Mouse (Mus musculus) frontal cortex, adult (tissue): ENCODE measurements around the gene Slc27a3.

Experiments used
- ATAC-seq: cut with Nextera tagmentation; 2 replicates; pipeline ENCODE4 v1.9.2; 2017; ENCODE audit warnings: mild to moderate bottlenecking, moderate library complexity, mixed read lengths; ENCODE audit not compliant: low TSS enrichment

The Slc27a3 gene

DNA sequence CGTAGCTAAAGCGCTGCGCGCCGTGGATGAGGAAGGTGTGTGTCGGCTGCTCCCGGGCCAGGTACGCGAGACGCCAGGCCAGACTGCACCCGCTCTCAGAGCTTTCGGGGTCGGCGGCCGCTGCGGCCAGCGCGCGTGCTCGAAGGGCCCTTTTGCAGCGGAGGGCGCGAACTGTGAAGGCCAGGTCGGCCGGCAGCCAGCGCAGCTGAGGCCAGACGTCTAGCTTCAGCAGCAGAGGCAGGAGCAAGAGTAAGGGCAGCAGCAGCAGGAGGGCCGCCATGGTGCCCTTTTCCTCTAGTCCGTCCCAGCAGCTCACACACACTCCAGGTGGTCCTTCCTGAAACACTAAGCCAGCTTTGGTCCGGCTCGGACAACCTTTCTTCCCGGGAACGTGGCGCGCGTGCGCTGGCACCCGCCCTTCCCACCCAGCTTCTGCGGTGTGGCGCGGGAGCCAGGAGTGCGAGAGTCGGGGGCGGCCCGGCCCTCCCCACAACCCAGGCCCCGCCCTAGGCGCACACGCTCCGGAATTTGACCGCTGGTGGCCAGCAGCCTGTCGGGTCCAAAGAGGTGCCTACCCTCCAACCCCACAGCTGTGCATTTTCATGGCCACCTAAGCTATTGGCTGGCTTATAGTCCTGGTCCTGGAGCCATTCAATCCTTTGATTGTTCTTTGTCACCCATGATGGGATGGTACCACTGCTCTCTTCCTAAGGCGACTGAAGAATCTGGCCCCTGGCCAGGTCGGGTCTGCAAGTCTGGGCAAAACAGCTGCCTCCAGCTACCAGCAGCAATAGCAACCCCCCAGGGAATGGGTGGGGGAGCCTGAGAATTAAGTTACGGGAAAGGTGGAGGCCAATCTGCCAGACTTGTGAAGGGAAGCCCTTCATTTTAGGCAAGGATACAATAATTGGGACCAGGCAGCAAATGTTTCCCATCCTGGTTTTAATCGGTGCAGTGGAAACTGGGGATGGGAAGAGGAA, at the start of gene Slc27a3:
Slc27a3 (minus strand) TSS at position 428 of the 980 bp plus-strand sequence.
- ATAC-seq = peak; percentile 31

DNA sequence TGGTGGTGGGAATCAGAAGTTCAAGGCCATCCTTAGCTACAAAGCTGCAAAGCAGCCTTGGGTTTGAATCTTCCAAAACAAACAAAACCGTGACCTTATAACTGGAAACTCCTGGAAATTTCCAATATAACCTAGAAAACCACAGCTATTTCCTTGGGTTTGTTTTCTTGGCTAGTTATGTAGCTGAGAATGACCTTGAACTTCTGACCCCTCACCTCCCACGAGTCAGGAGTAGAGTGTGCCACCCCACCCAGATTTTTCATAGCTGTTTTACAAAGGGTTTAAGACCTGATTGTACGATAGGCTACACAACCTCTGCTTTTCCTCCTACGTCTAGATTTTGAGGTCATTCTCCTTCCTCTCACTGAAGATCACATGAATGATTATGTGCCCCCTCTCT, 47.4 kb upstream of the Slc27a3 start:
- no peak for ATAC-seq

DNA sequence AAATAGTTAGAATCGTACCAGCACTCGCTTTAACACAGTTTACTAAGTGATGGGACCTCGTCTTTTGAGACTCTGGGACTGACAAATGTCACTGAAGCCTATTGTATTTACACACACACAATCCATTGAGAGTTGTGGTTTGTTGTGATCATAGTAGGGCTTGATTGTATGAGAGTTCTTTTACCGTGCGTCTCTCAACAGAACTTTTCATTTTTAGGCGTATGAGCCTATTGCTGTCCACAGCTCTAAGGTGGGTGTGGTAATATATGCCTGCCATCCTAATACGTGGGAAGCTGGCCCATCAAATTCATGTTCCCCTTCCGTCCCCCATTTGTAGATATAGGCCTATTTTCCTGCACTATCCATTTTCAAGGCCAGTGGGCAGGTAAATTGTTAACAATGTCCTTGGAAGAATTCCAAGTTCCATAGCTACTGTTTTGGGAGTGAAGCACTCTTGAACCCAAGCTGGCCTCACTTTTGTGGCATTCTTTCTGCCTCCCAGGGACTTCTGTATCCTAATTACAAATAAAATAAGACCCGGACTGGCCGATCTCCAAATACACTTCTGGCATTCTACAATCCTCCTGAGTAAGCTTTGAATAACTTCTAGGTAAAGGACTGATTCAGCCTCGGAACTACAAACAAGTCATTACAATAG, 44.5 kb upstream of the Slc27a3 start:
- ATAC-seq = no peak

DNA sequence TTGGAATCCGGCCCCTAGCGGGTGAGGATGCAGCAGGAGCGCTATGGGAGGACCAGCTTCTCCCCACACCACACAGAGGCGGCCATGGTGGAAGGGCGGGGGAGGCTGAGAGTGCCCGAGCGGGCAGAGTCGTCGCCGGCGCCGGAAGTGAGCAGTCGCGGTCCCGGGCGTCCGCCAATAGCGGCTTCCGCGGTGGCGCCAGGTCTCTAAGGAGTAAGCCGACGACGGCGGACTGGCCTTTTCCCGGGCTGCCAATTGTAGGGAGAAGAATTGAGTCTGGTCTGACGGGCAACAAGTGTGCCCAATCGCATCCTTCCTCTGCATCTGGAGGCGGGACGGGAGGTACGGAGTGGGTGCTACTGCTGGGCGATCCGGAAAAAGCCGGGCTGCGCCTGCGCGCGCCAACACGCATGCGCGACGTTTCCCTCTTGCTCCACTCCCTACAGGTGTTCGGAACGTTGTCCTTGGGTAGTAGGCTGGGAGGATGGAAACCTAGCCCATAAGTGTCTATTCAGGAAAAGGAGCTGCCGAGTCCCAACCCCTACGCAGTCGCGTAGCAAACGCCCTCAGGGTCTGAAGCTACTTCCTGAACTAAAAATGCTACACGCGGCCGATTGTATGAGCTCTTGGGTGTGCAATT, 43.8 kb upstream of the Slc27a3 start, which contains the start of gene Ints3:
Ints3 (minus strand) TSS at position 242 of the 640 bp plus-strand sequence.
- peak; percentile 96 for ATAC-seq

DNA sequence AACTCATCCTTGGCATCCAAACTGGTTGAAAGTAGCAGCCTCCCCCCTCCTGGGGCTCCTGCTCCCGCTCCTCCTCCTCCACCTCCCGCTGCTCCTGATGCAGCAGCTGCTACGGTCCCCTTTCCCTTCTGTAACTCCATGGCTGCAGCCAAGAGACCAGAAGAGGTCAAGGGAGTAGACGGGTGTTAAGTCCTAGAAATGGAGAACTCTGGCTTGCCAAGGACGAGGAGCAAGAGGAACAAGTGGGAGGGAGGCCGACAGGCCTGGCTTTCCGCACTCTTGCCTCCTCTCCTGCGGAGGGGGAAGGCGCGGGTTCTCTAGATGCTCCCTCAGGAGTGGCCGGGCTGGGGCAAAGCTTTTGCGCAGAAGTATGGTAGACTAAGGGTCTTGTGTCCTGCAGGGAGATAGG, 43.1 kb upstream of the Slc27a3 start:
- peak; percentile 44 for ATAC-seq

DNA sequence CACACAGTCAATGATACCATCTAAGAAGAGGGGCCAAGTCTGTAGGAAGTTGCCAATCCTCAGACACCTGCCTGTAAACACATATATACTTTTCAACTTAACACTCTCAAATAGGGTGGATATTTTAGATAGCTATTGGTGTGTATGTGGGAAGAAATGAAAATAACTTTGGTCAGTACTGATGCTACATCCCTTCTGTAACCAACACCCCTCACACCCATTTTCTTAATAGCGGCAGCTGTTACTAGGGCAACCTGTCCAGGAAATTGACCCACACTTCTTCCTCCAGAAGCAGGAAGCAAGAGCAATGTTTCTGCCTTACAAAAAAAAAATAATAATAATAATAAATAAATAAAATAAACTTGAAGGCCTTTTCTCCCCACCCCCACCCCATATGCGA, 42.6 kb upstream of the Slc27a3 start:
- no peak for ATAC-seq

DNA sequence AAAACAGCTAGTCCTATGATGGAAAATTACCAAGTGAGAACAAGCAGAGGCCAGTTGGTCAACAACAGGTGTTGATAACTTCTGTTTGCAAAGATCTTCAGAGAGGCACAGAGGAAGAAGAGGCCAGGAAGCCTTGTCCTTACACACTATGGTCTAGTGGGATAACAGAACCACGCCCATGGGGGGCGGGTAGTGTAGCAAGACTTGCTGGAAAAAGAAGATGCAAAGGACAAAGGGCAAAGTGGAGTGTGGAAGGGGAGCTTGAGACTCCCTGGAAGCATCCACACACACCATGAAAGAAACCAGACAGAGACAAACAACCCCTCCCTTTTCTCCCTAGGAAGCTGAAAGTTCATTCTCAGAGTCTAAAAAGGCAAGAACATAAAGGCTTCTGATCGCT, 39.8 kb upstream of the Slc27a3 start:
- ATAC-seq = no peak

DNA sequence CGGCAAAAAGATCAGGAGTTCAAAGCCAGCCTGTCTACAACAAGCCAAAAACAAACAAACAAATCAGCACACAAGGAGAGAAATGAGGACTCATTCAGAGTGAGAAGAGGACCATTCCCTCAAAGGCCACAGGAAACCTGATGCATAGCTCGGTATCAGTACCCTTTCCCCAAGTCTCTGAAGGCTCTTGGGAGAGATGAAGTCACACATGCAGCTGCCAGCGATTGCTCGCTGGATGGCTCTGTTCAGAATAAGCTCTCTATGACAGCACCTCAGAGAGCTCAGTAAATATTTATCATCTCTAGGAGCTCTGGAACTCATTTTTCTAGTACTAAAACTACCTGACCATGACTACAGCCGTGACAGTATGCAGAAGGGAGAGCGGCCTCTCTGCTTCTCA, 38.4 kb upstream of the Slc27a3 start:
- ATAC-seq = no peak

DNA sequence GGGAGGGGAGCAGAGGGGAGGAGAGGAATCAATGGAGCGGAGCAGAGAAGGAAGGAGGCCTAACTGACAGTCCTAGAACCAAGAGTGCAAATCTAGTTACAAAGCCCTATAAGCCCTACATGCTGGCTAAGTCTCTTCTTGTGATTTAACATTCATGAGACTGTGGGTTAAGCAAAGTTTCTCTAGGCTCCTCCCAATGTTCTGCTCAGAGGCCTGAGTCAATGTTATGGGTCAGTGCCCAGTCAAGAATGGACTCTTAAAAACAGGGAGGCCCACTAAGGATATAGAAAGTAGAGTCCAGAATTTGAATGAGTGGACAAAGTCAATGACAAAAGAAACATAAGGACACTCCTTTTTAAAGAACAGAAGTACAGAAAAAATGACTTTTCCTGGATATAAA, 37.8 kb upstream of the Slc27a3 start:
- ATAC-seq = no peak

DNA sequence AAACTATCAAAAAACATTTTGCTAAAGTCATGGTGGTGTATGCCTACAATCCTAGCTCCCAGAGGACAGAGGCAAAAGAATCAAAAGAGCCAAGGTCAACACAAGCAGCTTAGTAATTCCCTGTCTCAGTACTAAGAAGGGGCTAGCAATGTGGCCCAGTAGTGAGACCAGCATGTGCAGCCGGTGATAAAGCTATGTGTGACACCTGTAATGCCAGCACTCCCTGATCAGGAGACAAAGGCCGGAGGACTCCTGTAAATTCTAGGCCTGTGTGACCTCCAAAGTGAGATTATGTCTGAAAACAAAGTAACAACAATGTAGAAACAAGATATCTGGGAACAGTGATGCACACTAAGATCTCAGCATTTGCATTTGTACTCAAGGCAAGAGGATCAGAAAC, 35.8 kb upstream of the Slc27a3 start:
- ATAC-seq = no peak

DNA sequence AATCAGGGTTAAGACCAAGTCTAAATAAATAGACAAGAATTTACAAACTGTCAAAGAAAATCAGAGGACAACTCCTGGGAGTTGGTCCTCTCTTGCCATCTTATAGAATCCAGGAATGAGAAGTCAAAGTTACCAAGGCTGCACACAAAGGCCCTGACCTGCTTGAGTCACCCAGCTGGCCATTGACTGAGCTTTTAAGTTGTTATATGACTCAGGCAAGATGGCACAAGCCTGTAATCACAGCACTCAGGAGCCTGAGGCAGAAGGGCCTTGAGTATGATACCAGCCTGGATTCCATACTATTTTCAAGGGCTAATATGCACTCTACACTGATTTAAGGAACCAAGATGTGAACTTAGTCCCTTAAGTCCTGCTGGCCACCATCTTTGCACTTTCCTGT, 33.8 kb upstream of the Slc27a3 start:
- no peak for ATAC-seq

DNA sequence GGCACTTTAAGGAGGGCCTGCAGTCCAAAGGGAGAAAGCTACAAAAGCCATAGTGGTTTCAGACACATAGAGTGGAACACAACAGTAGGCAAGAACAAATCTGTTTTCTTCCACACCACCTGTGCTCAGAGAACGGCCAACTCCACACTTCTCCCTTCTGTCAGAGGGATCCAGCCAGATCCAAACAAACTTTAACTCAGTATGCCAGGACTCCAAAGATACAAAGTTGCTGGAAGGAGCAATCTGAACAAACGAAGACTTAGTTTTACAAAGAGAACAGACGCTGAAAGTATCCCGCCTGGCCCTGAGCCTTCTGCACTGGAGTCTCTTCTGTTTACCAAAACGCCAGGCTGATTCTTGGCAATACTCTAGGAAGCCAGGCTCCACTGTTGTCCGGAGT, 31.0 kb upstream of the Slc27a3 start:
- ATAC-seq = no peak

DNA sequence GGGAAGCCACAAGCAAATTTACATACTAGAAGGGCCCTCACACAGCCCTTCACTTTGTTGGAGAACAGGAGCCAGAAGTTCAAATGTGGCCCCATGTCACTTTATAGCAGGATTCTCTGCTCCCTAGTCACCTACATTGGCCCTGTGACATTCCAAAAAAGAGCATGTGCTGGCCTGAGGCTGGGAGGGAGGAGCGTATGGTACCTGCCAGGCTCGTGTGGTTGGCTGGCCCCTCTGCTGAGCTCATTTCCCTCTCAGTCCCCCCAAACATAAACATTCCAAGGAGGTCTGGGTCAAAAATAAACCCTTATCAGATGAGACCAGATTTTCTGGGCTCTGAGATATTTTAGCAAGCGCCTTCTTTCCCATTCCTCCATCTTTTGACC, 23.3 kb upstream of the Slc27a3 start:
- ATAC-seq = no peak; the same call in 1 of the 2 replicates

DNA sequence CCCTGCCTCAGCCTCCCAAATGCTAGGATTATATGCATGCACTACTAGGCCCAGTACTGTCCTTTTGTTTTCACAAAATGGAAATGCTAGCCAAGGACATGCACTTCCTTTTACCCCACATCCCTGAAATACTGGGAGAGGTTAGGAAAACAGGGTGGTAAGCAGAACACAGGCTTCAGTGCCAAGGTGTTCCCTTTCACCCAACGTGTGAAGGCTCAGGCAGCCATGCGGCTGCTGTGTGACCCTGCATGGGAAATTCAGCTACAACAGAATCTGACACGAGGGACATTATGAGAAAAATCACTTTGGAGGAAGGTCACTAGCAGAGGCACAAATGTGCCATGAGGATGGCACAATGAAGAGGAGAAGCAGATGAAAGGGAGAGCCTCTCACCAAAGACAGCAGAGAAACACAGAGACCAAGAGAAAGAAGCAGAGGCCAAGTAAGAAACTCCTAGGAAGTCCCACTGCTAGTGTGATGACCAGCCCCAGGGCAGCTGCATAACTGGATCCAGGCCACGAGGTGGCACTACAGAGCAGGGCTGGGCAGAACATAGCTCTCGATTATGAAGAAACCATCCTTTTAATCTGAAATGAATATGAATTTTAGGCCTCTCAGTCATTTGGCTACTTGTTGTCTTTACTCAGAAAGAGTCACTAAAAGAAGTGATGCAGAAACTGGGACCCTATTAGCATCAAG, 22.7 kb upstream of the Slc27a3 start:
- peak; percentile 73 for ATAC-seq

DNA sequence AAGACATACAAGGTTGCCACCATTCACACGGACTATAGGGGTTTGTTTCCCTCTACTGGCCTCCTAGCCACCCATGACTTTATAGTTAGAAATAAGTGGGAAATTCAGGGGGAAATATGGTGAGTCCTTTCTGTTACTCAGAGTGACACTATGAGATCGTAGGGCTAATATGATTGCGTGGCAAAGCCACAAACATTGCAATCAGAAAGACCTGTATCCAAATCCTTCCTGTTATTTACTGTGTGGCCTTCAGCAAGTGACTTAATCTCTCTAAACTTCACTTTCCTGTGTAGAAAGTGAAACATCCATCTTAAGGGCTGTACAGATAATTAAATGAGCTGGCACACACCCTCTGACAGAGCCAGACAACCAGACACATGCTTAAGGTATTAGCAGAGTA, 19.0 kb upstream of the Slc27a3 start:
- ATAC-seq = no peak

DNA sequence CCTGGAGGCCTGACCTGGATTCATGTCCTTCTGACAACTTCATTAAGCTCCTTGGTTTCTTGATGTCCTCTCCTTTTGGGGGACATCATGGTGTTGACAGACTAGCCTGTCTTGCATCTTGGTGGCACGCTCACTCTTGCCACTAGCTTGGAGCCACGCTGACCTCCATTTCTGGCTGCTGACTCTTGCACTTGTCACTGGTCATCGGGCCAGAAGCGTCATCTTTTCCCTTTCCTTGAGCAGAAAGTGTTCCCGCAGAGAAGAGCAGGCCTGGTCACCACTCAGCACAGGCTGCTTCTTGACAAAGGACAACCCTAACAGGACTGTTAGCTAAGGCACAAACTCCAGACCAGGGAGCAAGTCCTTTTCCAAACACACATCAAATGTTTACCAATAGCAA, 16.7 kb upstream of the Slc27a3 start:
- no peak for ATAC-seq

DNA sequence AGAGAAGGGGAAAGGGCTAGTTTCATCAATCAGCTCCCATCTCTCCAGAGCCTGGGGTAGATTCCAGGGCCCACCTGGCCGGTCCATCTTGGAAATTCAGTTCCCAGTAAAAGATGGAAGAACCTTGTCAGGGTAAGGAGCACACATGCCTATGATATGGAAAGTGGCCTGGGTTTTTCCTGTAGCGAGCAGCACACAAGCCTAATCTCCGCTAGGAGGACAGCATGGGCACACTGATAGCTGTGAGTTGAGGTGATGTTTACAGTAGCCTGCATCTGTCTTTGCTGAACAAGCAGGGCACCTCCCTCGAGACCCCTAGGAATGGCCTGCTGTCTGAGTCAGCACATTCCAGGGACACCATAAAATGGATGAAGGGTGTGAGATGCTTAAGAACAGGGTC, 14.9 kb upstream of the Slc27a3 start:
- ATAC-seq = no peak

DNA sequence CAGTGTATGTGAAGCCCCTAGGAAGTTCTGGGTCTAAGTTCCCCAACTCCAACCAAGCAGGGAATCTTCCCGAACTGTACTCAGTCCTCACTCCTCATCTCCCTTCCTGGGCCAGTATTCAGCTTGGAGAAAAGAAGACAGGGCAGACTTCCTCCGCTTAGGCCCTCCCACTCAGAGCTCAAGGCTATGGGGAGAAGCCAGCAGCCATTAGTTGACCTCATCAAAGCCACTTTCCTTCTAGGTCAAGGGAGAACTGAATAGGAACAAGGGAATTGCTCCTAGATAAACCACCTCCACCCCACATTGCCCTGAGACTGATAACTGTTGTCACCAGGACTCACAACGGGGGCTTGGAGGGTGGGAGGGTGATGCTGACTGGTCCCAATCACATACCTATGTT, 14.4 kb upstream of the Slc27a3 start:
- ATAC-seq = no peak

DNA sequence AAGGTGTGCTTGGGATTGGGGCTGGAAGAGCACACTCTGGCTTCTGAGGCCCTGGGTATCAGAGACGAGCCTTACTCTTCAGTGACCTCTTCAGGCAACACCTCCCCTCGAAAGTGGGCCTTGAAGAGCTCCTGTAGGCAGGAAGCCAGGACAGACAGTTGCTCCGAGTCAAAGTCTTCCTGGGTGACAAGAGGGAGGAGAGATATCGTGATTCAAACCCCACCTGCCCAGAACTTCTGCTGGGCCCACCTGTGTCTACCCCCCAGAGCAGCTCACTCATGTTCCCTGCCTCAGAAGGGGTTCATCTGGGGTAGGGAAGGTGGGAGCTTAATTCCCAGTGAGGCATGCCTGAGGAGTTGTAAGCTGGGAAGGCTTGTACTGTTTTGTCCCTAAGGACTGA, 11.3 kb upstream of the Slc27a3 start:
- no peak for ATAC-seq

DNA sequence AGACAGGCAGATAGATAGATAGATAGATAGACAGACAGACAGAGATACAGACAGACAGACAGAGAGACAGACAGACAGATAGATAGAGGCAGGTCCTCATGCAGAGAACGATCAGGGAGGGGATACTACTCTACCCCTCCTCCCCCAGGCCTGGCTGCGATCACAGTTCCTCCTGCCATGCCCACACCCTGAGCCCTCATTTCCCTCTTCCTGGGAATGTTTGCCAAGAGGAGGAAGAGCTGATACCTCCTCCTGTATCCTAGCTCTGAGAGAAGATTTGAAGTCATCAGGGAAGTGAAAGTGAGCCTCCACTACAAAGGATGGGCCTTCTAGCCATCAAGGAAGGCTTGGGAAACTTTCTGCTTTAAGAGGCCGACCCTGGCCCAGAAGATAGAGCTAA, 5.9 kb upstream of the Slc27a3 start:
- no peak for ATAC-seq

DNA sequence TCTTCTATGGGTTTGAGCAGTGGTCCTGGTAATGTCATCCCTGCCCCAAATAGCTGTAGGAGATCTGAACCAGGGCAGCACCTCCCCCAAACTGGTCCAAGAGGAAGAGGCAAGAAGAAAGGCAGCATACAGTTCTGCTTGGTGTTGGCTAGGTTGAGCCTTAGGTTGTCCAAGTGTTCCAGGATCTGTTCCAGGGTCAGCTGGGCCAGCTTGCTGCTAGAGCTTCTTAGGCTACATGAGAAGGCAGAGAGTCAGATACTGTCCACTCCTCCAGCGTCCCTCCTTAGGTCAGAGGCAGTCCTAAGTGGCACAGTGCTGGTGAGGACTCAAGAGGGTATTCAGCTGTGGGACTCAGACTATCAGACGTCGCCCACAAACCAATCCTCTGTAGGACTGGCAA, 2.9 kb upstream of the Slc27a3 start:
- ATAC-seq = no peak

DNA sequence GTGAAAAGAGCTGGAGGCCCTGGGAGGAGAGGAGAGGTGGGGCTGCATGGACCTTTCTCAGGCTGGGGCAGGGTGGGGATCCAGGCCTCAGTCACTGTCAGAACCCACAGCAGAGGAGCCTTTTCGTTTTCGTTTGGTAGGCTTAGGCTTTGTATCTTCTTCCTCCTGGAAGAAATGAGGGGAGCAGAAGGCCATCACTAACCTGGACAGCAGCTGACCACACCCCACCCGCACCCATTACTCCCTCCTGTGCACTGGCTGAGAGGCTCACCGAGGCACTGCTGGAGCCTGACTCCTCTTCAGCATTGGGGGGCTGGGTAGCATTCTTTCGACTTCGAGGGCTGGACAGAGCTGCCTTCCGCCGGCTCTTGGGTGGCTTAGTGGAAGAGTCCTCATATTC, 2.2 kb upstream of the Slc27a3 start:
- no peak for ATAC-seq
